Mouse (Mus musculus): ENCODE measurements around the gene Piwil4. TPM values are rescaled to one million over a fixed set of nuclear protein-coding genes. Genes with fewer than 3 reads are reported as not detected.
A peak's percentile ranks its signal among the peaks of the same experiment; 100 is the strongest.

Gene Piwil4
- polyA plus RNA-seq, 1 experiment from 2014 or later, result 9.1 TPM

DNA sequence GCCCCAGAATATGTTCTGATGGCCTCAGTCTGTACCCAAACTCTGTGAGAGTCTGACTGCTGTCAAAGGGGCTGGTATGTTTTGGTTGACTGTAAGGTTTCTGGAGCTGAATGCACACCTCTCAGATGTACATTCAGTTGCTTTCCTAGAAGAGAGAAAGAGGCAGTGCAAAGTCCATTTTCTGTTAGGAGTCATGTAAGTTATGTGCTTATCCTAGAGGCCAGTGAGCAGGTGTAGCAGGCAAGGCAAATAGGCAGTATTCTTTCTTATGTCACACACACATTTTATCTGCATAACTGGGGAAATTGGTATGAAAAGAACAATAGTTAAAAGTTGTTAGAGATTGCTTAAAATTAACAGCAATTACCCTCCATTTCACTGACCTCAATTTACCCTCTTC lies 13.4 kb upstream of the Piwil4 start:
- Histone ChIP-seq H3K9me3 (ENCODE audit: low read length) (no peaks in the 10 kb centered on the region), H3K27me3 (replicated peaks; ENCODE audit: insufficient read depth, low read length) (no peaks in the 10 kb centered on the region), H3K27ac (ENCODE audit: low read length) (no peak overlapping the region), H3K36me3 (ENCODE audit: insufficient read depth, low read length) (no peaks in the 10 kb centered on the region), H3K9ac (replicated peaks; ENCODE audit: low read depth) (no peak overlapping the region), H3K4me3 (ENCODE audit: low read depth, low read length) (no peak overlapping the region), H3K4me1 (ENCODE audit: insufficient read depth, low read depth, low read length) (peaks cover 8% of the 10 kb centered on the region; the same call in 1 of the 2 replicates), H3K4me2 (replicated peaks; ENCODE audit: low read depth, low read length) (no peak overlapping the region)
- DNase-seq (ENCODE audit: low spot score) (no peak), ATAC-seq (no peak)
- no peak for TF ChIP-seq EP300 (IDR thresholded peaks at IDR 0.05)
- TF ChIP-seq CTCF (IDR thresholded peaks at IDR 0.05), result no peak

DNA sequence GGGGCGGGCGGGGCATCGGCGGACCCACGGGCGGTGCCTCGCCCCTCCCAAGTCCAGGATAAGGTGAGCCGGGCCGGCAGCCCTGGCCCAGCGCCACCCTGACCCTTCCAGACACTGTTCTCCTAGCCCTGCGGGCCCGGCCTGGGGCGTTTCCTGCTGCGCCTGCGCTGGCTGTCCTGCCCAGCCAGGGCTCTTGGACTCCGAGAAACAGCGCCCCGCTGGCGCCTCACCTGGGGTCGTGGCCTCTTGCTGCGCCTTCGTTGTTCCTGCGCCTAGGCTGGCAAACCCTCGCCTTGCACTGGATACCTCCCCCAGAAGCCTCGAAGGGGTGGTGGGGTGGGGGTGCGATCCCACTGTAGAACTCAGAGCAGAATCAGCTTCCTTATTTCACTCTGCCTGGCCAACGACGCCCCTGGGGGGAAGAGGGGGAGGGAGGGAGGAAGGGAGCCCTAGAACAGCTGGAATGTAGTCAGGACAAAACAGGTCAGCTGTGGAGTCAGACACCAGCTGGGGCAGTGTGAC lies 11.5 kb upstream of the Piwil4 start, which contains the start of gene Fut4:
Fut4 (minus strand) TSS at position 393 of the 522 bp plus-strand sequence.
- Histone ChIP-seq H3K4me1 (ENCODE audit: insufficient read depth, low read depth, low read length) (peaks cover 8% of the 10 kb centered on the region; the same call in 1 of the 2 replicates), H3K36me3 (ENCODE audit: insufficient read depth, low read length) (no peaks in the 10 kb centered on the region), H3K4me3 (ENCODE audit: low read depth, low read length) (peak within 1 kb of the TSS; percentile 43), H3K27me3 (replicated peaks; ENCODE audit: insufficient read depth, low read length) (no peaks in the 10 kb centered on the region), H3K4me2 (replicated peaks; ENCODE audit: low read depth, low read length) (peak within 1 kb of the TSS; percentile 93), H3K9me3 (ENCODE audit: low read length) (no peaks in the 10 kb centered on the region), H3K27ac (ENCODE audit: low read length) (peak within 1 kb of the TSS; percentile 85), H3K9ac (replicated peaks; ENCODE audit: low read depth) (peak within 1 kb of the TSS; percentile 39)
- peak; percentile 84 for DNase-seq (ENCODE audit: low spot score)
- TF ChIP-seq CTCF (IDR thresholded peaks at IDR 0.05) (peak; percentile 27), EP300 (IDR thresholded peaks at IDR 0.05) (no peak)
- WGBS, result 2% methylated on average over 18 of the region's 28 CpGs
- peak; percentile 90 for ATAC-seq

DNA sequence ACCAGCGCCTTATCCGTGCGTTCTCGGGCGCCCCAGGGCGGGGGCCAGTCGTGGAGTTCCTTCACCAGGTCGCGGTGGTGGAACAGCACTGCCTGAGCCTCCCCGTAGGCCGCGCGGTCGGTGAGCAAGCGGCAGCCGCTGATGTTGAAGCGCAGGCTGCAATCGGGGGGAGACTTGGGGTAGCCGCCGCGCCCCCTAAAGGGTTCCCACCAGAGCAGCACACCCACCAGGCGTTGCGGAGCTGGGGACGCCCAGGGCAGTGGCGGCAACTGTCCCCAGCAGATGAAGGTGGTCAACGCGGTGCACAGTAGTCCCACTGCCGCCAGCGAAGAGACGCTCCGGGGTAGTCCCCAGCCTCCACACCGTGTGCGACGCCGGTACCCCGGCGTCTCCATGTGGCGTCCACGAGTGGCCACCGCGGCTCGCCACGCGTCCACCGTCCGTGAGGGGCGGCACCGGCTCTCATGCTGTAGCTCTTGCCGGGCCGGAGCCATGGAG lies 11.0 kb upstream of the Piwil4 start:
- DNase-seq (ENCODE audit: low spot score), result no peak

DNA sequence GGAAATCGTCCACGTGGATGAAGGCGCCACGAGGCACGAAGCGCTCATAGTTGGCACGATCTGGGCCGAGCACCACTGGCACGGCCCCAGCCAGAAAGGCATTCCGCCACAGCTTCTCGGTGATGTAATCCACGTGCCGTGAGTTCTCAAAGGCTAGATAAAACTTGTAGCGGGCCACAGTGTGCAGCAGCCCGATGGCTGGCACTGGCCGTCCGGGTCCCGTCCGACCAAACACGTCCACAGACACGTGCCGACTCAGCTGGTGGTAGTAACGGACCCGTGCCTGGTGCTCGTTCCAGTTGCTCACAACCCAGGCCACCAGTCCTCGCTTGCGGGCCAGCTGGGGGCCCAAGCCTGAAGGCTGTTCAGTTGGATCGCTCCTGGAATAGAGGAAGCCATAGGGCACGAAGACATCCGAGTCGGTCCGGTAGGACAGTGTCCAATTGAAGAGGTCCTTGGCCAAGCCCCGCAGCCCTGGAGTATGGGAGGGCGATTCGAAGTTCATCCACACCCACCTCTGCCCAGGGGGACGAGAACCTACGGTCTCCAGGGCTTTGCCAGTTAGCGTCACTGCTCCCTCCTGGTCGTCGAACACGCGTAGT lies 10.5 kb upstream of the Piwil4 start:
- Histone ChIP-seq H3K36me3 (ENCODE audit: insufficient read depth, low read length) (no peaks in the 10 kb centered on the region), H3K4me2 (replicated peaks; ENCODE audit: low read depth, low read length) (peak overlapping the region; percentile 93), H3K4me3 (ENCODE audit: low read depth, low read length) (peak overlapping the region; percentile 43), H3K27ac (ENCODE audit: low read length) (0 out of 2 replicates have a peak overlapping the region, but pooled peaks have one; percentile 85), H3K9ac (replicated peaks; ENCODE audit: low read depth) (peak overlapping the region; percentile 39), H3K9me3 (ENCODE audit: low read length) (no peaks in the 10 kb centered on the region), H3K4me1 (ENCODE audit: insufficient read depth, low read depth, low read length) (peaks cover 8% of the 10 kb centered on the region; the same call in 1 of the 2 replicates), H3K27me3 (replicated peaks; ENCODE audit: insufficient read depth, low read length) (no peaks in the 10 kb centered on the region)
- WGBS, result 58% methylated on average over 42 of the region's 42 CpGs
- ATAC-seq, result 0 out of 2 replicates have a peak, but pooled peaks have one; percentile 7
- TF ChIP-seq EP300 (IDR thresholded peaks at IDR 0.05), result no peak
- no peak for TF ChIP-seq CTCF (IDR thresholded peaks at IDR 0.05)
- no peak for DNase-seq (ENCODE audit: low spot score)

More for the DNA sequence above, 11.0 kb upstream of the Piwil4 start:
- Histone ChIP-seq H3K36me3 (ENCODE audit: insufficient read depth, low read length) (no peaks in the 10 kb centered on the region), H3K4me3 (ENCODE audit: low read depth, low read length) (peak overlapping the region; percentile 43), H3K4me2 (replicated peaks; ENCODE audit: low read depth, low read length) (peak overlapping the region; percentile 93), H3K27ac (ENCODE audit: low read length) (peak overlapping the region; percentile 85), H3K27me3 (replicated peaks; ENCODE audit: insufficient read depth, low read length) (no peaks in the 10 kb centered on the region), H3K4me1 (ENCODE audit: insufficient read depth, low read depth, low read length) (peaks cover 8% of the 10 kb centered on the region; the same call in 1 of the 2 replicates), H3K9ac (replicated peaks; ENCODE audit: low read depth) (peak overlapping the region; percentile 39), H3K9me3 (ENCODE audit: low read length) (no peaks in the 10 kb centered on the region)
- ATAC-seq, result peak; percentile 44
- TF ChIP-seq CTCF (IDR thresholded peaks at IDR 0.05) (no peak), EP300 (IDR thresholded peaks at IDR 0.05) (no peak)
- WGBS, result 2% methylated on average over 44 of the region's 50 CpGs

DNA sequence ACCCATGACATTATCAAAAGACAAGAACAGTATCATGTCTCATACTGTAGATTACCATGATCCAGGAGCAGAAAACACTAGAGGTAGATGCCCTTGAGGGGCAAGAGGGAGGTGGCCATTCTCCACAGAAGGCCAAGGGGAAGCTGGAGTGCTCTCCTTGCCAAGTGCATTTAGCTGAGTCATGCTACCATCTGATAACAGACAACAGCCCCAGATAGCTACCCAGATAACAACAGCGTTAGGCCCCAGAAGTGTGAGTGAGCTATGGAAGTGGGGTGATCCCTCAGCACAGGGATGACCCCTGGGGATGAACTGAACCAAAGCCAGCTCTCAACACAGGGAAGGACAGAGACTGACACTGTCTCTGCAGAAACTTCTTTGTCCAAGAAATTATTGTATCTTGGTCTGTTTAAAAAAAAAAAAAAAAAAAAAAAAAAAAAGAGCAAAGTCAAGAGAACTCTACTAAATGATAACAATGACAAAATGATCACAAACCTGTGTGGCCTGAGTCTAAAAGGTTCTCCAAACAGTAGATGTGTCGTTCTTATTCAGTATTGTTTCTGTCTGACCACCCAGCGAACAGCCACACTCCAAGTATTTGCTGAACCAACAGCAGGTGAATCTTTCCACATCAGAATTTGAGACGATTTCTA lies 909 bp downstream of the Piwil4 start:
- H3K27me3 ChIP-seq (replicated peaks; ENCODE audit: insufficient read depth, low read length), result no peaks in the 10 kb centered on the region
- TF ChIP-seq CTCF (IDR thresholded peaks at IDR 0.05) (no peak), EP300 (IDR thresholded peaks at IDR 0.05) (no peak)
- no peak overlapping the region for H3K27ac ChIP-seq (ENCODE audit: low read length)
- DNase-seq (ENCODE audit: low spot score) (peak; percentile 36), ATAC-seq (peak; percentile 42)
- H3K9ac ChIP-seq (replicated peaks; ENCODE audit: low read depth), result no peak overlapping the region
- no peaks in the 10 kb centered on the region for H3K4me1 ChIP-seq (ENCODE audit: insufficient read depth, low read depth, low read length)
- 49% methylated on average over 4 of the region's 4 CpGs for WGBS
- H3K4me2 ChIP-seq (replicated peaks; ENCODE audit: low read depth, low read length), result no peak overlapping the region
- H3K4me3 ChIP-seq (ENCODE audit: low read depth, low read length), result no peak overlapping the region
- no peaks in the 10 kb centered on the region for H3K36me3 ChIP-seq (ENCODE audit: insufficient read depth, low read length)
- H3K9me3 ChIP-seq (ENCODE audit: low read length), result no peaks in the 10 kb centered on the region

DNA sequence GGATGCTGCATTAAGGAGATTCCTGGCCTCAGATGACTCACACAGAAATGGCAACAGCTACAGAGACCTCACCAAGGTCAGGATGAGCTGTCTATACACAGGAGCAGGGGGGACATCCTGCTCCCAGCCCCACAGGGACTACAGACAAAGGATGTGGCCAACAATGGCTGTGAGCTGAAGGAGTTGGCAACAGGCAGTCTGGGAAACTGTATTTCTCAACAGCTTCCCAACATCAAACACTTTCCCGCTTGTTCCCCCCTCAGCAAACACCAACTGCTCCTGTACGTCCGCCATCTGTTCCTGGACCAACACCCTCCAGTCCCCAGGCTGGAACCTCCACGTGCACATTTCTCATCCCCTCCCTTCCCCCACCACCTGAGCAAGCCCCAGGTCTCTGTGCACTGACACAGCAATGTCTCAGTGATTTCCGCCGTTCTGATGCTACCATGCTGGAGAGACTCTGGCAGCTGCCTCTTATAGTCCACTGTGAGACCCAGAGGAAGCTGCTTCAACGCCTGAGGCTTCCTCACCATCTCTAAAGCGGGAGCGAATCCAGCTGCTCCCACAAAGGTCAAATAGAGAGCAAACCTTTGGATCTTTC lies 9.5 kb downstream of the Piwil4 start:
- Histone ChIP-seq H3K36me3 (ENCODE audit: insufficient read depth, low read length) (no peaks in the 10 kb centered on the region), H3K4me1 (ENCODE audit: insufficient read depth, low read depth, low read length) (peaks cover 3% of the 10 kb centered on the region; the same call in 1 of the 2 replicates), H3K9me3 (ENCODE audit: low read length) (no peaks in the 10 kb centered on the region), H3K4me3 (ENCODE audit: low read depth, low read length) (no peak overlapping the region), H3K9ac (replicated peaks; ENCODE audit: low read depth) (no peak overlapping the region), H3K27ac (ENCODE audit: low read length) (no peak overlapping the region), H3K27me3 (replicated peaks; ENCODE audit: insufficient read depth, low read length) (no peaks in the 10 kb centered on the region), H3K4me2 (replicated peaks; ENCODE audit: low read depth, low read length) (no peak overlapping the region)
- no peak for TF ChIP-seq CTCF (IDR thresholded peaks at IDR 0.05)
- no peak; the same call in 1 of the 2 replicates for TF ChIP-seq EP300 (IDR thresholded peaks at IDR 0.05)
- ATAC-seq (peak; percentile 58), DNase-seq (ENCODE audit: low spot score) (peak; percentile 74)
- 15% methylated on average over 9 of the region's 9 CpGs for WGBS
